Mouse (Mus musculus) forebrain, embryonic 16.5 days (tissue): Measurements from ENCODE around the gene Ccdc60. TPM values are rescaled to one million over a fixed set of nuclear protein-coding genes. Genes with fewer than 3 reads are reported as not detected.
"Not testable (repeated sequence)": the region's sequence is repeated elsewhere in the genome, so short reads cannot be mapped to it uniquely, and the experiment has no call there.

ENCODE experiments used
- ATAC-seq: fragments of 200-750 bp; cut with Nextera tagmentation; 2 replicates; pipeline ENCODE4 v1.8.0; 2017; ENCODE audit warnings: mild to moderate bottlenecking, moderate library complexity
- H3K27ac ChIP-seq: fragments of 300-500 bp; sonication (generic); 2 replicates; pipeline ENCODE4 v1.5.1; 2014; ENCODE audit warnings: low read length, control low read depth
- H3K27me3 ChIP-seq: fragments of 300-500 bp; sonication (generic); replicated peaks from 2 replicates; pipeline ENCODE4 v1.6.1; 2014; ENCODE audit warnings: low read length; ENCODE audit not compliant: control insufficient read depth, insufficient read depth
- H3K36me3 ChIP-seq: fragments of 300-500 bp; sonication (generic); 2 replicates; pipeline ENCODE4 v1.6.1; 2014; ENCODE audit not compliant: control insufficient read depth, insufficient read depth
- H3K4me1 ChIP-seq: fragments of 300-500 bp; sonication (generic); replicated peaks from 2 replicates; pipeline ENCODE4 v1.6.1; 2014; ENCODE audit warnings: low read length; ENCODE audit not compliant: control insufficient read depth, insufficient read depth
- H3K4me2 ChIP-seq: fragments of 300-500 bp; sonication (generic); 2 replicates; pipeline ENCODE4 v1.6.1; 2014; ENCODE audit warnings: mild to moderate bottlenecking, low read length, control low read depth
- H3K4me3 ChIP-seq: fragments of 300-500 bp; sonication (generic); replicated peaks from 2 replicates; pipeline ENCODE4 v1.5.1; 2014; ENCODE audit warnings: mild to moderate bottlenecking, low read length, control low read depth
- H3K9ac ChIP-seq: fragments of 300-500 bp; sonication (generic); replicated peaks from 2 replicates; pipeline ENCODE4 v1.6.1; 2014; ENCODE audit warnings: low read depth, low read length, control low read depth
- H3K9me3 ChIP-seq: fragments of 300-500 bp; sonication (generic); 2 replicates; pipeline ENCODE4 v1.6.1; 2016; ENCODE audit warnings: low read length; ENCODE audit not compliant: control insufficient read depth
- WGBS: fragments of 180-500 bp; shearing (Covaris S2); extraction: QIAGEN DNeasy Blood & Tissue Kit; methylation state at CpG from one replicate; pipeline ENCODE4 v1.1.7; 2014; 5-methylcytosine and 5-hydroxymethylcytosine counted together
- polyA plus RNA-seq: library from polyadenylated mRNA; unstranded; fragments of >200 nt; fragmentation: Nextera tagmentation; extraction: Ambion mirVana; gene quantifications from 2 replicates; pipeline ENCODE4 v1.2.1, GENCODE M21; 2015

The Ccdc60 gene
- polyA plus RNA-seq, 1 experiment from 2014 or later = 0.92 TPM

DNA sequence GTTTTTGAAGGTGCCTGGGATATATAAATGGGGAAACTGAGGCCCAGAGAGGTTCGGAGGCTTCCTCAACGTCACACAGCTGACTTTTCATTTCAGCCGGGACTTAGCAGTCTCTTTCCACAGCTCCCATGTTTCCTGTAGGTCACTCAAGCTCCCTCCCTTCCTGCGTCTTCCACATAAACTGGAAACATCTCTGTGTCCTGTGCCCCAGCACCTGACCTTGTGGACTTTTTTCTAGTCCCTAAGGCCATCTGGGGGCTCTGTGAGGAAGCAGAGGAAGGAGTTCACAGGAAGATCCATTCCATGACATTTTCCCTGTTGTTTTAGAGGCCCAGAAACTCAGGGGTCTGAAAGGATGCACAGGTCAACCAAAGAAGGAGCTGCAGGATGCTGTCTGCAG is 16.8 kb upstream of the Ccdc60 start:
- H3K4me2 ChIP-seq = no peak overlapping the region
- no peak overlapping the region for H3K4me3 ChIP-seq
- H3K9me3 ChIP-seq = 0 out of 2 replicates have a peak, but pooled peaks cover 4% of the 10 kb centered on the region
- no peak for ATAC-seq
- no peak overlapping the region for H3K9ac ChIP-seq
- WGBS = 88% methylated on average over 4 of the region's 4 CpGs
- H3K36me3 ChIP-seq = no peaks in the 10 kb centered on the region
- peaks cover 15% of the 10 kb centered on the region for H3K27me3 ChIP-seq
- H3K4me1 ChIP-seq = 0 out of 2 replicates have a peak, but pooled peaks cover 7% of the 10 kb centered on the region
- no peak overlapping the region for H3K27ac ChIP-seq

- H3K9me3 ChIP-seq, H3K4me2 ChIP-seq, H3K4me3 ChIP-seq, ATAC-seq, H3K9ac ChIP-seq, H3K36me3 ChIP-seq, H3K4me1 ChIP-seq, H3K27ac ChIP-seq: not testable (repeated sequence)
- peaks cover 15% of the 10 kb centered on the region for H3K27me3 ChIP-seq
Observed at GRCm38 (mm10) chr5:116305146-116305545, 16.4 kb upstream of the Ccdc60 start.

GRCm38 (mm10) chr5:116300984-116301383 is 12.2 kb upstream of the Ccdc60 start:
- no peaks in the 10 kb centered on the region for H3K36me3 ChIP-seq
- 0 out of 2 replicates have a peak, but pooled peaks cover 3% of the 10 kb centered on the region for H3K27me3 ChIP-seq
- ATAC-seq = no peak
- 63% methylated on average over 9 of the region's 9 CpGs for WGBS
- no peak overlapping the region for H3K9ac ChIP-seq
- H3K4me1 ChIP-seq = 0 out of 2 replicates have a peak, but pooled peaks cover 3% of the 10 kb centered on the region
- peaks cover 1% of the 10 kb centered on the region for H3K9me3 ChIP-seq
- no peak overlapping the region for H3K4me3 ChIP-seq
- no peak overlapping the region for H3K4me2 ChIP-seq
- no peak overlapping the region for H3K27ac ChIP-seq

DNA sequence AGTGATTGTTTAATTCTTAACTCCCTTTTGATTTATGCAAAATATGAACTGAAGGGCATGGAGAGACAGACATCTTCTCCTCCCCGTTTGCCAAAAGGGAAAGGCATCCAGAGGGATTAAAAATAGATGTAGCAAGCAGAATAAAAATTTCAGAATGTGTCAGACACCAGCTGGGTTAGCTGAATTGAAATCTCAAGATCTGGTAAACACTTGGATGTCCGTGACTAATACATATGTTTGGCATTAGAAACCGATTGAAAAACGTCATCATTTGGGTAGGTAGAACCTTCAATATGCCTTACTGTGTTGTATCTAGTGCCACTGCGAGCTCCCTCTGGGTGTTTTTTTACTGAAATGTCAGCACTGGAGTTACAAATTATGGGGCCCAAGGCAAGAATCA is 4.7 kb upstream of the Ccdc60 start:
- Histone ChIP-seq H3K4me3 (no peak overlapping the region), H3K4me2 (no peak overlapping the region), H3K27me3 (peaks cover 12% of the 10 kb centered on the region), H3K4me1 (peaks cover 19% of the 10 kb centered on the region), H3K36me3 (no peaks in the 10 kb centered on the region), H3K27ac (peak overlapping the region; percentile 37), H3K9ac (no peak overlapping the region), H3K9me3 (peaks cover 4% of the 10 kb centered on the region)
- ATAC-seq = no peak
- 59% methylated on average over 5 of the region's 5 CpGs for WGBS

GRCm38 (mm10) chr5:116290584-116290983 is 1.8 kb upstream of the Ccdc60 start:
- no peak for ATAC-seq
- H3K4me2 ChIP-seq = no peak overlapping the region
- no peak overlapping the region for H3K27ac ChIP-seq
- H3K36me3 ChIP-seq = no peaks in the 10 kb centered on the region
- no peak overlapping the region for H3K4me3 ChIP-seq
- H3K27me3 ChIP-seq = peaks cover 17% of the 10 kb centered on the region
- no peaks in the 10 kb centered on the region for H3K9me3 ChIP-seq
- H3K4me1 ChIP-seq = peaks cover 24% of the 10 kb centered on the region
- H3K9ac ChIP-seq = no peak overlapping the region
- 86% methylated on average over 5 of the region's 5 CpGs for WGBS

- Histone ChIP-seq H3K9me3 (no peaks in the 10 kb centered on the region), H3K4me3 (no peak overlapping the region), H3K27ac (no peak overlapping the region), H3K27me3 (peaks cover 17% of the 10 kb centered on the region), H3K4me2 (no peak overlapping the region), H3K36me3 (no peaks in the 10 kb centered on the region), H3K9ac (0 out of 2 replicates have a peak overlapping the region, but pooled peaks have one; percentile 8), H3K4me1 (peaks cover 27% of the 10 kb centered on the region)
- no peak for ATAC-seq
- WGBS = 4% methylated on average over 9 of the region's 9 CpGs
Observed at GRCm38 (mm10) chr5:116289897-116290296, 1.1 kb upstream of the Ccdc60 start.

DNA sequence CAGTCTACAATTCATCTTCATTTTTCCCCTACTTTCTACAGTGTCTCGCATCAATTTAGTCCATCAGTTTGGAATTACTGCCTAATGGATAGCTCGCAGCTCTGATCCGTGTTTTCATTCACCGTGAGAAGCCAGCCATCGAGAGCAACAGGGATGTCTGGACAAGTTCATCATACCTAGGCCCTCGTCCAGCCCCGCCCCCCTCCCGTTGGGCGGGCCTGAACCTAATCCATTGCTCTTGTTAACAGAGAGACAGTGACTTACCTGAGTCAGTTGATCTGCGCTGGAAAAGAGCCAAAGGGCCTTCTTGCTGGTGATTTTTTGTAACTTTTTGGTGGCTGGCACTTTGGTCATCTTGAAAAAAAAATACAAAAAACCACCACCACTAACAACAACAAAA is 602 bp downstream of the Ccdc60 start:
- Histone ChIP-seq H3K4me3 (no peak overlapping the region), H3K36me3 (no peaks in the 10 kb centered on the region), H3K9ac (no peak overlapping the region), H3K4me2 (no peak overlapping the region), H3K4me1 (peaks cover 24% of the 10 kb centered on the region), H3K9me3 (no peaks in the 10 kb centered on the region), H3K27ac (no peak overlapping the region), H3K27me3 (peaks cover 17% of the 10 kb centered on the region)
- no peak for ATAC-seq
- WGBS = 37% methylated on average over 10 of the region's 10 CpGs

GRCm38 (mm10) chr5:116285532-116286176 is 3.1 kb downstream of the Ccdc60 start:
- Histone ChIP-seq H3K4me3 (no peak overlapping the region), H3K4me1 (peaks cover 23% of the 10 kb centered on the region), H3K36me3 (no peaks in the 10 kb centered on the region), H3K4me2 (peak overlapping the region; percentile 33), H3K9me3 (no peaks in the 10 kb centered on the region), H3K27me3 (peaks cover 17% of the 10 kb centered on the region), H3K9ac (0 out of 2 replicates have a peak overlapping the region, but pooled peaks have one; percentile 5), H3K27ac (no peak overlapping the region)
- peak; percentile 47 for ATAC-seq
- WGBS = 17% methylated on average over 15 of the region's 15 CpGs

- Histone ChIP-seq H3K4me1 (peaks cover 22% of the 10 kb centered on the region), H3K4me3 (no peak overlapping the region), H3K4me2 (no peak overlapping the region), H3K36me3 (no peaks in the 10 kb centered on the region), H3K27ac (no peak overlapping the region), H3K9ac (no peak overlapping the region), H3K9me3 (peaks cover 6% of the 10 kb centered on the region), H3K27me3 (no peaks in the 10 kb centered on the region)
- ATAC-seq = no peak
Observed at GRCm38 (mm10) chr5:116280518-116280917, 8.3 kb downstream of the Ccdc60 start.
